Mouse (Mus musculus): ENCODE results near the gene Ccdc14. TPM values are rescaled to one million over a fixed set of nuclear protein-coding genes. Genes with fewer than 3 reads are reported as not detected.

Ccdc14 gene
- polyA plus RNA-seq, 1 experiment from 2014 or later: 9.9 TPM

Other genes starting within 250 kb of the Ccdc14 start
- gene Kalrn, start 117.1 kb upstream of the Ccdc14 start, polyA plus RNA-seq (2014; fragmentation: Nextera tagmentation; extraction: Ambion mirVana): 13.2 and 16.0 TPM in 2 replicates
- gene Ropn1, start 40.7 kb upstream of the Ccdc14 start, polyA plus RNA-seq (2014; fragmentation: Nextera tagmentation; extraction: Ambion mirVana): not detected in 2 replicates
- 26.7 and 34.0 TPM in 2 replicates for gene Mylk, start 54.6 kb downstream of the Ccdc14 start, polyA plus RNA-seq (2014; fragmentation: Nextera tagmentation; extraction: Ambion mirVana)

Measured in kidney, embryonic 14.5 days (tissue).